Mouse (Mus musculus) embryonic facial prominence, embryonic 14.5 days (tissue): ENCODE measurements at regions not wholly inside any gene's neighbourhood (a gene's known extent, or its start where the extent isn't known, plus 50 kb on each side); places are given as distances from the start of the nearest gene placed in this dataset.
A peak's percentile ranks its signal among the peaks of the same experiment; 100 is the strongest.

Experiments used
- ATAC-seq: fragments of 200-750 bp; cut with Nextera tagmentation; 2 replicates; pipeline ENCODE4 v1.8.0; 2017; ENCODE audit warnings: low read depth, moderate number of reproducible peaks, moderate TSS enrichment
- DNase-seq: peaks from one replicate; pipeline ENCODE4 v3.0.0-alpha.2; 2015; ENCODE audit warnings: low spot score
- H3K27ac ChIP-seq: fragments of 300-500 bp; sonication (generic); replicated peaks from 2 replicates; pipeline ENCODE4 v1.5.1; 2014; ENCODE audit warnings: low read depth, mild to moderate bottlenecking, low read length, moderate library complexity
- H3K27me3 ChIP-seq: fragments of 300-500 bp; sonication (generic); replicated peaks from 2 replicates; pipeline ENCODE4 v1.6.1; 2014; ENCODE audit warnings: low read length; ENCODE audit not compliant: control insufficient read depth, insufficient read depth
- H3K36me3 ChIP-seq: fragments of 300-500 bp; sonication (generic); 2 replicates; pipeline ENCODE4 v1.6.1; 2014; ENCODE audit warnings: low read length, mixed read lengths; ENCODE audit not compliant: control insufficient read depth, insufficient read depth
- H3K4me1 ChIP-seq: fragments of 300-500 bp; sonication (generic); 2 replicates; pipeline ENCODE4 v1.6.1; 2014; ENCODE audit warnings: antibody characterized with exemption, low read length; ENCODE audit not compliant: control insufficient read depth, insufficient read depth
- H3K4me2 ChIP-seq: fragments of 300-500 bp; sonication (generic); 2 replicates; pipeline ENCODE4 v1.6.1; 2014; ENCODE audit warnings: low read depth, mild to moderate bottlenecking, low read length, moderate library complexity, mixed read lengths
- H3K4me3 ChIP-seq: fragments of 300-500 bp; sonication (generic); 2 replicates; pipeline ENCODE4 v1.5.1; 2014; ENCODE audit warnings: low read depth, mild to moderate bottlenecking, low read length
- H3K9ac ChIP-seq: fragments of 300-500 bp; sonication (generic); 2 replicates; pipeline ENCODE4 v1.6.1; 2014; ENCODE audit warnings: low read depth, mild to moderate bottlenecking, low read length, moderate library complexity, mixed read lengths
- H3K9me3 ChIP-seq: fragments of 300-500 bp; sonication (generic); 2 replicates; pipeline ENCODE4 v1.6.1; 2016; ENCODE audit warnings: low read length; ENCODE audit not compliant: control insufficient read depth
- WGBS: fragments of 180-500 bp; shearing (Covaris S2); extraction: QIAGEN DNeasy Blood & Tissue Kit; methylation state at CpG from one replicate; pipeline ENCODE4 v1.1.7; 2014; 5-methylcytosine and 5-hydroxymethylcytosine counted together

GRCm38 (mm10) chr13:60434221-60435210 is 167.2 kb upstream of the Dapk1 start:
- Histone ChIP-seq H3K4me2 (no peak overlapping the region; the same call in 1 of the 2 replicates), H3K36me3 (no peaks in the 10 kb centered on the region), H3K9me3 (peaks cover 5% of the 10 kb centered on the region; the same call in 1 of the 2 replicates), H3K4me3 (no peak overlapping the region), H3K27me3 (no peaks in the 10 kb centered on the region), H3K9ac (no peak overlapping the region), H3K4me1 (peaks cover 17% of the 10 kb centered on the region), H3K27ac (peak overlapping the region; percentile 89)
- 29% methylated on average over 11 of the region's 11 CpGs for WGBS
- peak; percentile 85 for DNase-seq
- ATAC-seq: peak; percentile 65

- Histone ChIP-seq H3K4me1 (peaks cover 17% of the 10 kb centered on the region), H3K27me3 (no peaks in the 10 kb centered on the region), H3K9ac (no peak overlapping the region), H3K4me2 (no peak overlapping the region), H3K27ac (peak overlapping the region; percentile 89), H3K4me3 (no peak overlapping the region), H3K36me3 (no peaks in the 10 kb centered on the region), H3K9me3 (peaks cover 5% of the 10 kb centered on the region; the same call in 1 of the 2 replicates)
- peak; percentile 39; the same call in 1 of the 2 replicates for ATAC-seq
- WGBS: 26% methylated on average over 5 of the region's 5 CpGs
- DNase-seq: no peak
Measured at GRCm38 (mm10) chr13:60435333-60435732, 166.4 kb upstream of the Dapk1 start.

GRCm38 (mm10) chr13:60438177-60438576 is 163.6 kb upstream of the Dapk1 start:
- no peaks in the 10 kb centered on the region for H3K27me3 ChIP-seq
- DNase-seq: no peak
- 86% methylated on average over 2 of the region's 2 CpGs for WGBS
- no peak overlapping the region for H3K4me2 ChIP-seq
- no peaks in the 10 kb centered on the region for H3K36me3 ChIP-seq
- H3K27ac ChIP-seq: no peak overlapping the region
- H3K9ac ChIP-seq: no peak overlapping the region
- ATAC-seq: no peak
- peaks cover 26% of the 10 kb centered on the region for H3K4me1 ChIP-seq
- peaks cover under 1% of the 10 kb centered on the region; the same call in 1 of the 2 replicates for H3K9me3 ChIP-seq
- H3K4me3 ChIP-seq: no peak overlapping the region

- no peaks in the 10 kb centered on the region for H3K9me3 ChIP-seq
- 27% methylated on average over 3 of the region's 3 CpGs for WGBS
- H3K27me3 ChIP-seq: no peaks in the 10 kb centered on the region
- peaks cover 20% of the 10 kb centered on the region for H3K4me1 ChIP-seq
- H3K27ac ChIP-seq: no peak overlapping the region
- H3K4me3 ChIP-seq: no peak overlapping the region
- no peaks in the 10 kb centered on the region for H3K36me3 ChIP-seq
- no peak overlapping the region for H3K9ac ChIP-seq
- no peak overlapping the region for H3K4me2 ChIP-seq
- ATAC-seq (no peak), DNase-seq (no peak)
Measured at GRCm38 (mm10) chr13:60440586-60440985, 161.2 kb upstream of the Dapk1 start.

GRCm38 (mm10) chr13:60445164-60445563 is 156.6 kb upstream of the Dapk1 start:
- WGBS: 58% methylated on average over 5 of the region's 5 CpGs
- DNase-seq: no peak
- H3K9me3 ChIP-seq: no peaks in the 10 kb centered on the region

GRCm38 (mm10) chr13:60446926-60447325 is 154.8 kb upstream of the Dapk1 start:
- H3K27ac ChIP-seq: peak overlapping the region; percentile 18; the same call in 1 of the 2 replicates
- 49% methylated on average over 5 of the region's 5 CpGs for WGBS
- no peak for DNase-seq

More at GRCm38 (mm10) chr13:60445164-60445563, 156.6 kb upstream of the Dapk1 start:
- Histone ChIP-seq H3K4me3 (no peak overlapping the region), H3K36me3 (no peaks in the 10 kb centered on the region), H3K27ac (no peak overlapping the region), H3K4me2 (no peak overlapping the region), H3K4me1 (peaks cover 18% of the 10 kb centered on the region; the same call in 1 of the 2 replicates), H3K27me3 (no peaks in the 10 kb centered on the region), H3K9ac (no peak overlapping the region)
- ATAC-seq: no peak

GRCm38 (mm10) chr13:60450721-60451506 is 150.8 kb upstream of the Dapk1 start:
- Histone ChIP-seq H3K9ac (no peak overlapping the region), H3K4me2 (no peak overlapping the region), H3K27ac (no peak overlapping the region), H3K4me3 (no peak overlapping the region), H3K9me3 (no peaks in the 10 kb centered on the region), H3K27me3 (no peaks in the 10 kb centered on the region), H3K36me3 (no peaks in the 10 kb centered on the region), H3K4me1 (peaks cover 16% of the 10 kb centered on the region)
- WGBS: 67% methylated on average over 10 of the region's 10 CpGs
- DNase-seq (no peak), ATAC-seq (no peak; the same call in 1 of the 2 replicates)

More at GRCm38 (mm10) chr13:60446926-60447325, 154.8 kb upstream of the Dapk1 start:
- Histone ChIP-seq H3K4me2 (no peak overlapping the region), H3K4me1 (0 out of 2 replicates have a peak, but pooled peaks cover 10% of the 10 kb centered on the region), H3K36me3 (no peaks in the 10 kb centered on the region), H3K27me3 (no peaks in the 10 kb centered on the region), H3K4me3 (no peak overlapping the region), H3K9ac (no peak overlapping the region), H3K9me3 (no peaks in the 10 kb centered on the region)
- no peak for ATAC-seq

- Histone ChIP-seq H3K9ac (no peak overlapping the region), H3K4me3 (no peak overlapping the region), H3K4me2 (no peak overlapping the region), H3K36me3 (no peaks in the 10 kb centered on the region), H3K27me3 (no peaks in the 10 kb centered on the region), H3K9me3 (no peaks in the 10 kb centered on the region), H3K4me1 (peaks cover 30% of the 10 kb centered on the region), H3K27ac (peak overlapping the region; percentile 86)
- ATAC-seq: no peak
- WGBS: 84% methylated on average over 9 of the region's 9 CpGs
- DNase-seq: no peak
Measured at GRCm38 (mm10) chr13:60453821-60454483, 147.8 kb upstream of the Dapk1 start.
